Mouse (Mus musculus) embryo, embryonic 10 days (tissue): ENCODE results near the gene Vmn2r45.
"Not testable (repeated sequence)": the region's sequence is repeated elsewhere in the genome, so short reads cannot be mapped to it uniquely, and the experiment has no call there.

Experiments
- DNase-seq: peaks from one replicate; pipeline ENCODE4 v3.0.0-alpha.2; 2015; ENCODE audit warnings: low spot score

The Vmn2r45 gene

DNA sequence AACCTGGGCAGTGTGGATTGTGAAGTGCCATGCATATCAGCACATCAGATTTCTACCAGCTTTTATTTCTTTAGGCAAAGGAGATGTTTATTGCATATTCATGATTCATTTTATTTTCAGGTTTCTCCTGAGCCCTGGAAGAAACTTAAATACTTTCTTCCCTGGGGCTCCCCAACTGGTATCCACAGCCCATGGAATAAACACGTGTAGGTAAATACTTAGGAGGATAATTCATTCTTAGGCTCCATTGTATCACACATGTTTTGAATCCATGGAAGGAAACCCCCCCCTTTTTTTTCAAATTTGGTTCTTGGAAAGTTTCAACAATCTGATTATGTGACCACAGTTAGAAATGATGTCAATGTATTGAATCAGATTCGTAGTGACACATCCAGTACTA is at the start of gene Vmn2r45:
Vmn2r45 (minus strand) TSS at position 101 of the 400 bp plus-strand sequence.
- not testable (repeated sequence) for DNase-seq
